Mouse (Mus musculus) hindbrain, embryonic 14.5 days (tissue): Measurements from ENCODE around the gene Ssh2. TPM values are rescaled to one million over a fixed set of nuclear protein-coding genes. Genes with fewer than 3 reads are reported as not detected.
A peak's percentile ranks its signal among the peaks of the same experiment; 100 is the strongest.

Source experiments
- ATAC-seq: fragments of 200-750 bp; cut with Nextera tagmentation; 2 replicates; pipeline ENCODE4 v1.8.0; 2017; ENCODE audit warnings: moderate number of reproducible peaks, mild to moderate bottlenecking, moderate TSS enrichment, moderate library complexity; ENCODE audit not compliant: low FRiP score
- DNase-seq: peaks from one replicate; pipeline ENCODE4 v3.0.0-alpha.2; 2015; ENCODE audit warnings: low spot score
- H3K27ac ChIP-seq: fragments of 300-500 bp; sonication (generic); 2 replicates; pipeline ENCODE4 v1.5.1; 2014; ENCODE audit warnings: mild to moderate bottlenecking, moderate library complexity
- H3K27me3 ChIP-seq: fragments of 300-500 bp; sonication (generic); 2 replicates; pipeline ENCODE4 v1.6.1; 2014; ENCODE audit warnings: mild to moderate bottlenecking, low read length, mixed read lengths; ENCODE audit not compliant: control insufficient read depth, insufficient read depth
- H3K36me3 ChIP-seq: fragments of 300-500 bp; sonication (generic); replicated peaks from 2 replicates; pipeline ENCODE4 v1.6.1; 2014; ENCODE audit not compliant: control insufficient read depth, insufficient read depth
- H3K4me1 ChIP-seq: fragments of 300-500 bp; sonication (generic); replicated peaks from 2 replicates; pipeline ENCODE4 v1.6.1; 2014; ENCODE audit warnings: antibody characterized with exemption, low read length, mixed read lengths; ENCODE audit not compliant: control insufficient read depth, insufficient read depth
- H3K4me2 ChIP-seq: fragments of 300-500 bp; sonication (generic); replicated peaks from 2 replicates; pipeline ENCODE4 v1.6.1; 2014; ENCODE audit warnings: mild to moderate bottlenecking, moderate library complexity
- H3K4me3 ChIP-seq: fragments of 300-500 bp; sonication (generic); replicated peaks from 2 replicates; pipeline ENCODE4 v1.5.1; 2014; ENCODE audit warnings: mild to moderate bottlenecking, low read length
- H3K9ac ChIP-seq: fragments of 300-500 bp; sonication (generic); 2 replicates; pipeline ENCODE4 v1.6.1; 2014
- H3K9me3 ChIP-seq: fragments of 300-500 bp; sonication (generic); 2 replicates; pipeline ENCODE4 v1.6.1; 2016; ENCODE audit warnings: low read length; ENCODE audit not compliant: control insufficient read depth
- WGBS: fragments of 180-500 bp; shearing (Covaris S2); extraction: QIAGEN DNeasy Blood & Tissue Kit; methylation state at CpG from one replicate; pipeline ENCODE4 v1.1.7; 2014; 5-methylcytosine and 5-hydroxymethylcytosine counted together
- polyA plus RNA-seq: library from polyadenylated mRNA; unstranded; fragments of >200 nt; fragmentation: Nextera tagmentation; extraction: Ambion mirVana; gene quantifications from 2 replicates; pipeline ENCODE4 v1.2.1, GENCODE M21; 2014

Ssh2 gene
- polyA plus RNA-seq, 1 experiment from 2014 or later, result 23.2 TPM

DNA sequence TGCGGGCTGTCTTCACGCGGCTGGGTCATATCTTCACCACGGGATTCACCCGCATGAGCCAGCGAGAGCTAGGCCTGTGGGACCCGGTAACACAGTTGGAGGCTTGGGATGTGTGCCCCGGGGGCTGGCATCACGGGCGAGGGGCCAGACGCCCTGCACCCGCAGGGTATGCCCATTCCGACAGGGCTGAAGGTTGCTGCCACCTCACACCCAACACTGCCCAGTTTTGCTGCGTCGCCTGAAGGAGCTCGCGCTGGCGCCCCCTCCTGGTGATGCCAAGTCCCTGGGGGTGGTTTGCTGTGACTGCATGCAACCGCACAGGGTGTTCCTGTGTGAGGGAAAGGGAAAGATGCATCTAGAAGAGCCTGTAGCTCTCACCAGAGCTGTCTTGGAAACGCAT lies 251.7 kb downstream of the Ssh2 start:
- Histone ChIP-seq H3K4me3 (no peak overlapping the region), H3K27me3 (peaks cover 39% of the 10 kb centered on the region), H3K27ac (no peak overlapping the region), H3K4me1 (no peaks in the 10 kb centered on the region; the same call in 1 of the 2 replicates), H3K36me3 (peaks cover 22% of the 10 kb centered on the region), H3K4me2 (no peak overlapping the region), H3K9me3 (no peaks in the 10 kb centered on the region), H3K9ac (no peak overlapping the region)
- peak; percentile 33; the same call in 1 of the 2 replicates for ATAC-seq
- DNase-seq, result peak; percentile 56
- 15% methylated on average over 20 of the region's 20 CpGs for WGBS

DNA sequence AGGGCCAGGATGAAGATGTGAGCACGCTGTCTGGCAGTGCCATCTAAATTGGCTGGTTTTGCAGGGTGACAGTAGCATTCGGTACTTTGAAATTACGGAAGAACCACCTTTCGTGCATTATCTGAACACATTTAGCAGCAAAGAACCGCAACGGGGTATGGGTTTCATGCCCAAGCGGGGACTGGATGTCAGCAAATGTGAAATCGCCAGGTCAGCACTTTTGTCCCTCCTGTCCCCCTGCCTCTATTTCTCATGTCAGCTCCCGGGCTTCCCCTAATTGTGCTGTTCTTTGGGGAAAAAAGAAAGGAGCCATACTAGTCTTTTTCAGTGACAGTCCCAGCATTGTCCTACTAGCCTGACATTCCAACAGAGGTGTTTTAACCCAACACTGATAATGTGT lies 252.3 kb downstream of the Ssh2 start:
- Histone ChIP-seq H3K4me2 (no peak overlapping the region), H3K27ac (no peak overlapping the region), H3K9ac (no peak overlapping the region), H3K4me1 (no peaks in the 10 kb centered on the region; the same call in 1 of the 2 replicates), H3K9me3 (no peaks in the 10 kb centered on the region), H3K4me3 (no peak overlapping the region), H3K27me3 (peaks cover 33% of the 10 kb centered on the region), H3K36me3 (peaks cover 28% of the 10 kb centered on the region)
- DNase-seq (no peak), ATAC-seq (no peak)
- 78% methylated on average over 9 of the region's 9 CpGs for WGBS

GRCm38 (mm10) chr11:77471407-77471806 lies 255.3 kb downstream of the Ssh2 start:
- H3K9me3 ChIP-seq, result no peaks in the 10 kb centered on the region
- H3K4me3 ChIP-seq, result no peak overlapping the region
- peaks cover 19% of the 10 kb centered on the region for H3K27me3 ChIP-seq
- DNase-seq, result no peak
- H3K27ac ChIP-seq, result no peak overlapping the region
- H3K4me1 ChIP-seq, result no peaks in the 10 kb centered on the region; the same call in 1 of the 2 replicates
- H3K4me2 ChIP-seq, result no peak overlapping the region
- peaks cover 52% of the 10 kb centered on the region for H3K36me3 ChIP-seq
- ATAC-seq, result no peak
- no peak overlapping the region for H3K9ac ChIP-seq
- WGBS, result 74% methylated on average over 29 of the region's 29 CpGs

DNA sequence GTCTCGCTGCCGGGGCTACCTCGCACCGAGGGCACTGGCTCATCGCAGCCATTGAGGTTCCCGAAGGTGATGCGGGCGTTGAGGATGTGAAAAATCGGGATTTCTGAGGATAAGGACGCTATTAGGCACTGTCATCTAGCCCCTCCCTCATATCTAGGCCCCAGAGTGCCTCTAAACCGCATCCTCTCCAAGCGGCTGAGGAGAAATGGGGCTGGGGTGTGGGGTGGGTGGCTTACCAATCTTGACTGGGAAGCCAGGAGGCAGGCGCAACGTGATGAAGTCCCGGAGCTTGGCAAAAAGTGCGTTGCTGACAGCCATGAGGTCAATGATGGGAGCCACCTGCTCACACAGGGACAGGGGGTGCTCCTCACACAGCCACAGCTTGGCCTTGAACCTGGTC lies 256.7 kb downstream of the Ssh2 start:
- no peak for DNase-seq
- Histone ChIP-seq H3K4me2 (no peak overlapping the region), H3K36me3 (peaks cover 57% of the 10 kb centered on the region), H3K9ac (no peak overlapping the region), H3K4me3 (no peak overlapping the region), H3K4me1 (no peaks in the 10 kb centered on the region; the same call in 1 of the 2 replicates), H3K9me3 (no peaks in the 10 kb centered on the region), H3K27me3 (peaks cover 5% of the 10 kb centered on the region), H3K27ac (no peak overlapping the region)
- 93% methylated on average over 16 of the region's 16 CpGs for WGBS
- no peak for ATAC-seq

GRCm38 (mm10) chr11:77476216-77476615 lies 260.1 kb downstream of the Ssh2 start:
- Histone ChIP-seq H3K4me3 (no peak overlapping the region), H3K4me2 (no peak overlapping the region), H3K27me3 (no peaks in the 10 kb centered on the region), H3K4me1 (no peaks in the 10 kb centered on the region), H3K27ac (no peak overlapping the region), H3K36me3 (peaks cover 51% of the 10 kb centered on the region), H3K9me3 (no peaks in the 10 kb centered on the region), H3K9ac (no peak overlapping the region)
- DNase-seq, result no peak
- no peak for ATAC-seq
- WGBS, result 96% methylated on average over 14 of the region's 14 CpGs

DNA sequence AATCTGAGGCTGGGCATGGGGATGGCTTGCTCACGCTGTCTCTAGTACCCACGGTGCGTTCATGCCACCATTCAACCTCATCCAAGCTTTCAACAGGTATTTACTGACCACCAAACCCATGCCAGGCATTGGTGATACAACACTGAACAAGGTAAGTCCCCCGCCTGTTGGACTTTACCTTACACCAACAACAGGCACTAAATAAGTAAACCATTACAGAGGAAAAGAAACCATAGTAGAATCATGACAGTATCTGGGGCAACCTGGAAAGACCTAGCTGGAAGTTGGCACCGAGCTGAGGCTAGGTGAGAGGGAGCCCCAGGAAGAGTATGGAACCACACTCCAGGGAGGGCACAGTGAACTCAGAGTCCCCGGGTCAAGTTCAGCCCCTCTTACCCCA lies 260.8 kb downstream of the Ssh2 start:
- H3K27ac ChIP-seq, result no peak overlapping the region
- no peaks in the 10 kb centered on the region for H3K4me1 ChIP-seq
- peaks cover 44% of the 10 kb centered on the region for H3K36me3 ChIP-seq
- WGBS, result 90% methylated on average over 6 of the region's 6 CpGs
- no peaks in the 10 kb centered on the region for H3K9me3 ChIP-seq
- ATAC-seq, result no peak
- no peak overlapping the region for H3K4me3 ChIP-seq
- H3K9ac ChIP-seq, result no peak overlapping the region
- DNase-seq, result no peak
- no peaks in the 10 kb centered on the region for H3K27me3 ChIP-seq
- no peak overlapping the region for H3K4me2 ChIP-seq

DNA sequence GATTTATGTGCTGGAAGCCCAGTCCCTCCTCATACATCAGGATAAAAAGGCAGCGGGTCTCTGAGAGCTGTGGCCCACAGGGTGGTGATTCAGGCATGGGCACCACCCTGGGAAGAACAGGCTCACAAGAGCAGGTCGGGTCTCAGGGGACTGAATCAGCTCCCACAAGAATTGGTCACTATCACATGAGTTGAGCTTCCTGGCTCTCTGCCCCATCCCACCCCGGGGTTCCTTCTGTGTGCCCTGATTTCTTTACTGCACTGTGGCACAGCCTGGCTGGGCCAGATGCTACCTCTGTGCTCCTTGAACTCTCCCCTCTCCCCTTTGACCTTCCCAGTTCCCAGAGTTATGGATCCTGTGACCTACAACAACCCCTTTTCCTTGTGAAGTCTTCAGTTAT lies 267.0 kb downstream of the Ssh2 start:
- 76% methylated on average over 3 of the region's 3 CpGs for WGBS
- H3K4me2 ChIP-seq, result no peak overlapping the region
- no peaks in the 10 kb centered on the region for H3K27me3 ChIP-seq
- ATAC-seq (no peak), DNase-seq (no peak)
- no peak overlapping the region for H3K9ac ChIP-seq
- no peaks in the 10 kb centered on the region for H3K9me3 ChIP-seq
- H3K4me1 ChIP-seq, result peaks cover 39% of the 10 kb centered on the region
- no peaks in the 10 kb centered on the region for H3K36me3 ChIP-seq
- H3K27ac ChIP-seq, result no peak overlapping the region
- H3K4me3 ChIP-seq, result no peak overlapping the region

DNA sequence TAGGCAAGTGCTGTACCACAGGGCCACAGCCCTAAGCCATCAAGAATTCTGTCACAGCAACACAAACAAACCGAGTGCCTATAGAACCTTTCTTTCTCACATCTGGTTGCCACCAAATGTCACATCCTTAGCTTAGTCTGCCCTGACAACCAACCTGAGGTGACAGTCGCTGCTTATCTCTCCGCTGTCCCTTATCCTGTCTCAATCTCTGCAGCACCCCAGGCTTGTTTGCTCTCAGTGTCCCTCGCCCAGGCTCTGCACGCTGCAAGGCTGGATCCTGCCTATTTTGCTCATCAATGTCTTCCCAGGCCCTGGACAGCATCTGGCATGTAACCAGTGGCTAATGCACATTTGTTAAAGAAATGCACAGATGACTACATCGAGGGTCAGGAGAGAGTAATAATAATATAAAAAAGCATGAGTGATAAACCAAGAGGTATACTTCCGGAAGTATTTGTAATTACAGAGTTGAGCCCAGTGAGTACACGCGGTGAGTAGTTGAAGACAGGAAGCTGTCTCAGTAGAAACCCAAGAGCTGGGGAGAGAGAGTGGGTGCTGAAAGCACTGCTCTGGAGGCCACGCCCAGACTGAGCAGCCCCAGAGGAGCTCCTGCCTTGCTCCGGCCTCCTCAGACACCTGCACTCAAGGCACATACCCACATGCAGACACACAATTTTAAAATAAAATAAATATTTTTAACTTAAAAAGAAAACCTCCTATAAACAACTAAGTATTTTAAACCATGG lies 267.6 kb downstream of the Ssh2 start:
- Histone ChIP-seq H3K4me3 (no peak overlapping the region), H3K9ac (no peak overlapping the region), H3K27me3 (no peaks in the 10 kb centered on the region), H3K36me3 (no peaks in the 10 kb centered on the region), H3K27ac (no peak overlapping the region), H3K4me2 (no peak overlapping the region), H3K4me1 (peaks cover 43% of the 10 kb centered on the region), H3K9me3 (no peaks in the 10 kb centered on the region)
- DNase-seq (no peak), ATAC-seq (no peak)
- WGBS, result 71% methylated on average over 11 of the region's 11 CpGs

- Histone ChIP-seq H3K4me1 (peaks cover 46% of the 10 kb centered on the region), H3K9ac (no peak overlapping the region), H3K36me3 (no peaks in the 10 kb centered on the region), H3K9me3 (no peaks in the 10 kb centered on the region), H3K27me3 (no peaks in the 10 kb centered on the region), H3K4me3 (no peak overlapping the region), H3K27ac (no peak overlapping the region; the same call in 1 of the 2 replicates), H3K4me2 (peak overlapping the region; percentile 88)
- WGBS, result 33% methylated on average over 6 of the region's 6 CpGs
- ATAC-seq (no peak), DNase-seq (no peak)
Measured at GRCm38 (mm10) chr11:77485229-77485628, 269.1 kb downstream of the Ssh2 start.
